In genomic region chr11:51635525-51636322, GRCm38 (mm10) we compare ENCODE assay signal across 8 mouse cellular contexts. TPM values are rescaled to one million over a fixed set of nuclear protein-coding genes. Genes with fewer than 3 reads are reported as not detected.
DNase-seq lines count a peak whose midpoint lies in the region; ATAC-seq and TF ChIP-seq lines count a peak whose summit lies in the region.

Rmnd5b (minus strand) TSS chr11:51635896.

- peak within 1 kb of the TSS; percentile 81 for H3K4me3 ChIP-seq in embryonic facial prominence, embryonic 12.5 days
- peak within 1 kb of the TSS; percentile 79 for H3K4me3 ChIP-seq in limb, embryonic 10.5 days
- H3K4me3 ChIP-seq in midbrain, embryonic 12.5 days, result peak within 1 kb of the TSS; percentile 75
- peak within 1 kb of the TSS; percentile 80 for H3K4me3 ChIP-seq in small intestine, adult 2 months (ENCODE audit: low read depth, low read length)

- H3K27me3 ChIP-seq in embryonic facial prominence, embryonic 12.5 days, result no peaks in the 10 kb centered on the region
- H3K27me3 ChIP-seq in limb, embryonic 10.5 days (ENCODE audit: low read depth, poor library complexity, severe bottlenecking), result no peaks in the 10 kb centered on the region
- peaks cover 12% of the 10 kb centered on the region; the same call in 1 of the 2 replicates for H3K27me3 ChIP-seq in midbrain, embryonic 12.5 days
- no peaks in the 10 kb centered on the region for H3K27me3 ChIP-seq in small intestine, adult 2 months (ENCODE audit: control insufficient read depth, insufficient read depth, low read length)

- peak within 1 kb of the TSS; percentile 77 for H3K27ac ChIP-seq in embryonic facial prominence, embryonic 12.5 days
- peak within 1 kb of the TSS; percentile 88 for H3K27ac ChIP-seq in limb, embryonic 10.5 days
- H3K27ac ChIP-seq in midbrain, embryonic 12.5 days (replicated peaks), result peak within 1 kb of the TSS; percentile 71
- peak within 1 kb of the TSS; percentile 86 for H3K27ac ChIP-seq in small intestine, adult 2 months (ENCODE audit: insufficient read depth, low read depth, low read length)

- H3K36me3 ChIP-seq in embryonic facial prominence, embryonic 12.5 days, result no peaks in the 10 kb centered on the region
- 0 out of 2 replicates have a peak, but pooled peaks cover 2% of the 10 kb centered on the region for H3K36me3 ChIP-seq in limb, embryonic 10.5 days
- H3K36me3 ChIP-seq in midbrain, embryonic 12.5 days, result no peaks in the 10 kb centered on the region
- H3K36me3 ChIP-seq in small intestine, adult 2 months (ENCODE audit: control insufficient read depth, insufficient read depth, low read length), result no peaks in the 10 kb centered on the region

- peak within 1 kb of the TSS; percentile 80 for H3K4me2 ChIP-seq in embryonic facial prominence, embryonic 12.5 days (replicated peaks)
- peak within 1 kb of the TSS; percentile 91 for H3K4me2 ChIP-seq in midbrain, embryonic 12.5 days (replicated peaks)

- ATAC-seq in embryonic facial prominence, embryonic 12.5 days (ENCODE audit: insufficient number of reproducible peaks, insufficient read depth, low FRiP score, low TSS enrichment), result peak; percentile 74
- peak; percentile 80 for ATAC-seq in midbrain, embryonic 12.5 days (ENCODE audit: low FRiP score, low read depth)

- peaks cover 19% of the 10 kb centered on the region for H3K4me1 ChIP-seq in embryonic facial prominence, embryonic 12.5 days
- peaks cover 44% of the 10 kb centered on the region for H3K4me1 ChIP-seq in limb, embryonic 10.5 days
- H3K4me1 ChIP-seq in midbrain, embryonic 12.5 days, result peaks cover 21% of the 10 kb centered on the region
- H3K4me1 ChIP-seq in small intestine, adult 2 months (ENCODE audit: control insufficient read depth, insufficient read depth, insufficient read length, low read length), result peaks cover 11% of the 10 kb centered on the region

- H3K9ac ChIP-seq in embryonic facial prominence, embryonic 12.5 days, result peak within 1 kb of the TSS; percentile 72
- peak within 1 kb of the TSS; percentile 79 for H3K9ac ChIP-seq in midbrain, embryonic 12.5 days (replicated peaks)

- 0 out of 2 replicates have a peak, but pooled peaks have one; percentile 27 for TF ChIP-seq CTCF in small intestine, adult 2 months (IDR thresholded peaks at IDR 0.05; ENCODE audit: extremely low read depth, insufficient read length, insufficient replicate concordance, low read depth, low read length)

- TF ChIP-seq POLR2A in small intestine, adult 2 months (IDR thresholded peaks at IDR 0.05; ENCODE audit: low read depth, low read length), result peak; percentile 46

- DNase-seq in 3T3-L1 (ENCODE audit: low read depth, low spot score), result peak; percentile 87
- DNase-seq in adrenal gland, postnatal 36 days, result peak; percentile 92 to 94
- peak; percentile 99 for DNase-seq in heart, adult 11 months
- peak; percentile 91 for DNase-seq in kidney, adult 18-20 months
- DNase-seq in limb, embryonic 10.5 days (ENCODE audit: low spot score), result peak; percentile 89

- WGBS in embryonic facial prominence, embryonic 12.5 days, result under 1% methylated on average over 61 of the region's 61 CpGs
- under 1% methylated on average over 61 of the region's 61 CpGs for WGBS in limb, embryonic 10.5 days
- under 1% methylated on average over 61 of the region's 61 CpGs for WGBS in midbrain, embryonic 12.5 days
- WGBS in small intestine, adult 2 months, result under 1% methylated on average over 61 of the region's 61 CpGs

- no peaks in the 10 kb centered on the region for H3K9me3 ChIP-seq in embryonic facial prominence, embryonic 12.5 days
- no peaks in the 10 kb centered on the region for H3K9me3 ChIP-seq in limb, embryonic 10.5 days (replicated peaks)
- no peaks in the 10 kb centered on the region for H3K9me3 ChIP-seq in midbrain, embryonic 12.5 days

RNA-seq across cellular contexts. Expression of gene Rmnd5b, which starts in this region (rescaled TPM):
- total RNA-seq in adrenal gland, postnatal 36 days (2021), result 10 to 100 TPM; 35.4 to 54.1 TPM
- polyA plus RNA-seq in embryonic facial prominence, embryonic 12.5 days (2016; fragmentation: Nextera tagmentation; extraction: Ambion mirVana), result 43.7 and 47.6 TPM in 2 replicates
- 37.1 and 42.1 TPM in 2 replicates for polyA plus RNA-seq in limb, embryonic 10.5 days (2016; fragmentation: Nextera tagmentation; extraction: Ambion mirVana)
- 44.3 and 46.8 TPM in 2 replicates for polyA plus RNA-seq in midbrain, embryonic 12.5 days (2016; fragmentation: Nextera tagmentation; extraction: Ambion mirVana)
- polyA plus RNA-seq in small intestine, adult 2 months (2012; rRNA removed), result 36.0 and 45.9 TPM in 2 replicates

Comparison
In these comparisons a context has a peak if more than half of its experiments do, and no peak if none do; other contexts are left out.
1. Peak in every context shown above with its lines: DNase-seq, ATAC-seq, H3K4me3 ChIP-seq and H3K27ac ChIP-seq.